Mouse (Mus musculus): ENCODE measurements around the gene Prkca.

Gene Prkca

DNA sequence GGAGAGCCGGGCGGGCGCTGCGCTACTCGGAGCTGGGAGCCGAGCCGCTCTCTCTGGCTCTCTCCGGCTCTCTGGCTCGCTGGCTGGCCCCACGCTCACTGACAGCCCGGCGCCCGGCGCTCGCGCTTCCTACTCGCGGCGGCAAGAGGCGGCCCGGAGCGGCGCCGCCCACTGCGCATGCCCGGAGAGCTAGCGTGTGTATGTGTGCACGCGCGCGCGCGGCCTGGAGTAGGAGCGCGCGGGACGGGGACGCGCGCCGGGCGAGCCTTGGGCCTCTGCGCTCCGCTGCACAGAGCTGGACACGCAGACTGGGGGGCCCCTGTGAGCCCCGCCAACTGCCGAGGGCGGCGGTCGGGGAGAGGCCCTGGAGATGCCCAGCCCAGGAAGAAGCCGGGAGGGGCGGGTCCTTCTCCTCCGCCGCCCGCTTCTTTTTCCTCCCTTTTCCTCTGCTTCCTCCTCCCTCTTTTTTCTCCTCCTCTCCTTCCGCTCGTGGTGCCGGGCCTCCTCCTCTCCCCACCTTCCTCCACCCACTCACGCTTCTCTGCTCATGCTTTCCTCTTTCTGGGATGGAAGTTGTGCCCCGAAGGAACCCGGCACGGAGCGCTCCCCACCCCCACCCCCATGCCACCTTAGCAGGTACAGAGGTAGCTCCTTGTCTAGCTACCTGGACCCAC lies at the start of gene Prkca:
Gene Prkca (minus strand): TSS at position 140 of the 674 bp plus-strand sequence.
- DNase-seq = peak; percentile 97

DNA sequence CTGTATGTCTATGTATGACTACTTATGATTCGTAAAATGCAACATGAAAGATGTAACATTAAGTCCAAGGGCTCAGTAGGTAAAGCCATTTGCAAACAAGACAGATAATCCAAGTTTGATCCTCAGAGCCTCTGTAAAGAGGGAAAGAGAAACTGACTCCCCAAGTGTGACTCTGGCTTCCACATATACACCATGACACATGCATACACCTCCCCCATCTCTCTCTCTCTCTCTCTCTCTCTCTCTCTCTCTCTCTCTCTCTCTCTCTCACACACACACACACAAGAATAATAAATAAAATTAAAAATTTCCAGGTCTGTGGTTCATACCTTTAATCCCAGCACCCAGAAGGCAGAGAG lies 41.9 kb upstream of the Prkca start:
- no peak for DNase-seq

DNA sequence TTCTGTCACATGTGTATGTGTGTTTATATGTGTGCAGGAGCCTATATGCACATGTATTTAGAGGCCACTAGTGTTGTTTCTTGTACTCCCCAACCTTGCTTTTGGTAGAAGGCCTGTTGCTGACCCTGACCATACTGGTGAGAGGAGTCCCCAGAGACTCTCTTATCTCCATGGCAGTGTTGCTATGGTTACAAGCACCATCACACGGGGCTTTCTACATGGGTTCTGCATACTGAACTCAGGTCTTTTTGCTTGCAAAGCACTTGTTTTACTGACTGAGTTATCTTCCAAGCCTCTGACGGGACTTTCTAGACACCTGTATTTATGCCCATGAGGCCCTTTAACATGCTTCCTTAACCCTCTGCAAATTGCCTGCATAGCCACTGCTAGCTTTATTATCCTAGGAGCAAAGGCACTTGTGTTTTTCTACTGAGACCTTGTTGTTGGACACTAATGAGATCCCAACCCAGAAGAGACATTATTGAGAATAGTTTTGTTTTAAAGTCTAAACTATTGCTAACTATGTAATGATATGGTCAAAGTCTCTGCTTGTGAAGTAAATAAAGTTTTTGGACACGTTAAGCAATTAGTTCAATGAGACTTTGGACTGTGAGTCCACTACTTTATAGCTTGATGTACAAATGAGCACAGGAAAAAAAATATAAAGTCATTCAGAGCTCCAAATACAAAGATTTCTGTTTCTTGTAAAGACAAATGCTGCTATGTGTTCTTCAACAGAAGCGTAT lies 41.4 kb upstream of the Prkca start:
- DNase-seq = no peak

- DNase-seq = no peak
Measured at GRCm38 (mm10) chr11:108382664-108383063, 38.9 kb upstream of the Prkca start.

GRCm38 (mm10) chr11:108378363-108378751 lies 34.6 kb upstream of the Prkca start:
- DNase-seq = no peak

- peak; percentile 74 for DNase-seq
Measured at GRCm38 (mm10) chr11:108377680-108378362, 34.1 kb upstream of the Prkca start.

DNA sequence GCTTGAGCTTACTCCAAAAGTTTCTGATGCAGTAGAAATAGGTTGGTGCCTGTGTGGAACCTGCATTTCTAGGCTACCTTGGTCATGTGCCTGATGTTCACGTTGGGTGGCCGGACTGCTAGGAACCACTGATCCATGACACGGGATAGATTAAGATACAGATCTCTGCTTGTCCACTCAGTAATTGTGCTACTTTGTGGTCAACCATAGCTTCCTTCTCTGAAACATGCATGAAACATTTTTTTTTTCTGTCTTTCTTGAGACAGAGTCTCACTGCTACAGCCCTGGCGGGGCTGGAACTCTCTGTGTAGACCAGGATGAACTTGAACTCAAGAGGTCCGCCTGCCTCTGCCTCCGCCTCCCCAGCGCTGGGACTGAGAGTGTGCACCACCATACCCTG lies 33.1 kb upstream of the Prkca start:
- DNase-seq = no peak

GRCm38 (mm10) chr11:108367046-108367445 lies 23.3 kb upstream of the Prkca start:
- no peak for DNase-seq

GRCm38 (mm10) chr11:108365600-108365999 lies 21.9 kb upstream of the Prkca start:
- DNase-seq = no peak

DNA sequence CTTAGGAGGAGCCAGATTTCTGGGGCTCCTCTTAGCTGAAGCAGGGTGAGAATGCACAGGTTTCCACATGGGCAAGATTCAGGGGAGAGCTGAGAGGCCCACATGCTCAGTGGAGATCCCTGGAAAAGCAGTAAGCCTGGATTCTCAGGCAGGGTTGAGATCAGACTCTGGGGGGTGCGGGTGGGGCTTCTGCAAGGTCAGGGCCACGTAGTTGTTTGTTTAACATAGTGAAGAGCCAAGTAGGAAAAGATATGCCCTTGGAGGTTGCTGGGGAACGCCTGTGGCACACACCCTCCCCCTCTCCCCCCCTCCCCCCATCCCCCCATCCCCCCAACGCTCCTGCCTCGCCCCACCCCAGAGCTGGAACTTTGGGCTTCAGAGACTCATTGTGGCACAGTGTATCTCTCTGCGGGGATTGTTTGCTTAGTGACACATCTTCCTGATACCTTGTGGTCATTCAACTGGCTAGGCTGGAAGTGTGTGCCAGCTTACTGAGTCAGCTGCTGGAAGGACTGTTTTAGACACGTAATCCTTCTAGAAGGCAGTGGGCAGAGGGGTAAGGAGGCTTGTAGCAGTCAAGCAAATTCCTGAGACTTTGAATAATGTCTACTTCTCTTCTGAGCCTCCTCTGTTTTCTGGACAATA lies 21.3 kb upstream of the Prkca start:
- DNase-seq = no peak

DNA sequence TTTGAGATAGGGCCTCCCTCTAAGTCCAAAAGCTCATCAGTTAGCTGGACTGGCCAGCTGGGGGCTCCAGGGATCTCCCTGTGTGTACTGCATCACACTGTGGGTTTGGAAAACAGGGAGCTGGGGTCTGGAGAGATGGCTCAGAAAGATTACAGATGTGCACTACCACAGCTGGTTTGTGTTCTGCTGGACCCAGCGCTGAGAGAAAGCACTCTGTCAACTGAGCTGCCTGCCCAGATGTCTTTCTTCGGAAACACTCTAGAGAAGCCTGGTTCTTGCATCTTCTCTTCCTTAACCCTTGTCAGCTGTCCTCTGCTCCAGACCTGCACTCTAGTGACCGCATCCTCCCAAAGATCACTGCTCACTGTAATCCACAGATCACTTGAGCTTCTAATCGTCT lies 20.3 kb upstream of the Prkca start:
- no peak for DNase-seq

DNA sequence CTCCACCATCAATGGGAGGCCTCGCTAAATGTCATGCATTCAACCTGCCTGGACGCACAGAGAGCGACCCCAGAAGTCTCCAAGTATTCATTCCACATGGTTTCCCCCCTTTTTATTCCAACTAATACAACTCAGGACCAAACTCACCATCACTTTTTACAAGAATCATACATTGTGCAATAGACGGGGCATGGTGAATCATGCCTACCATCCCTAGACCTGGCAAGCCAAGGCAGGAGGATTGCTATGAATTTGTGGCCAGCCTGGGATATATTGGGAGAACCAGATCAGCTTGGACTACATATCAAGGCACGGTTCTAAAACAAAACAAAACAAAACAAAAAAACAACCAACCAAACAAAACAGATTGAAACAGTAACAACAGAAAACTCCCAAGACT lies 19.2 kb upstream of the Prkca start:
- no peak for DNase-seq

DNA sequence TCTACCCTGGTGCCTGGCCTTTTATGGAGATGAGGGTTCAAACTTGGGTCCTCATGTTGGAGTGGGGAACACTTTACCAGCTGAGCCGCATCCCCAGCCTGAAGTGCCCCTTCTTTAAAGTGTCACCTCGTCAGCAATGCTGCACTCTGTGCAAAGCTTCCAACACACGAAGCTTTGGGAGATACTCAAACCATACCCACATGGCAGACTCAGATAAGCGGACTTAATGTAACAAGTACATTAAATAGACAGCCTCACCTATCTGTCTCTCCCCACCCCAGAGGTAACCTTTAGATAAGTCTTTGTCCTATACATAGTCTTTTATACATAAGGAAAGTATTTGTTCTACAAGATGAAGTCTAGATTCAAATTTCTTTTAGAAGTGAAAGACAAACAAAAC lies 17.3 kb upstream of the Prkca start:
- DNase-seq = no peak

GRCm38 (mm10) chr11:108358911-108359310 lies 15.2 kb upstream of the Prkca start:
- DNase-seq = no peak

DNA sequence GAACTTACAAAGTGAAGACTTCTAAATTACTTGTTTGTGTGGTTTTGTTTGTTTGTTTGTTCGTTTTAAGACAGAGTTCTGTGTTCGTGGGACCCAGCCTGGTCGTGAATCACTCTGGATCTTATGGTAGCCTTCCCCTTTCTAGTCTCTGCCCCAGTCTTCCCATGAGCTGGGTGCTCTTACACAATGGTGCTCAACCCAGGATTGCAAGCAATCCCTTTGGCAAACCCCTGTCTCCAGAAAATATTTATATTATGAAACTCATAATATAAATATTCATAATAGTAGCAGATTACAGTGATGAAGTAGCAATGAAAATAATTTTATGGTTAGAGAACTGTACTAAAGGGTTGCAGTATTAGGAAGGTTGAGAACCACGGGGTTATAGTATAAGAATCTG lies 12.3 kb upstream of the Prkca start:
- DNase-seq = no peak

GRCm38 (mm10) chr11:108352842-108353388 lies 9.2 kb upstream of the Prkca start:
- no peak for DNase-seq

GRCm38 (mm10) chr11:108350799-108351198 lies 7.1 kb upstream of the Prkca start:
- no peak for DNase-seq

DNA sequence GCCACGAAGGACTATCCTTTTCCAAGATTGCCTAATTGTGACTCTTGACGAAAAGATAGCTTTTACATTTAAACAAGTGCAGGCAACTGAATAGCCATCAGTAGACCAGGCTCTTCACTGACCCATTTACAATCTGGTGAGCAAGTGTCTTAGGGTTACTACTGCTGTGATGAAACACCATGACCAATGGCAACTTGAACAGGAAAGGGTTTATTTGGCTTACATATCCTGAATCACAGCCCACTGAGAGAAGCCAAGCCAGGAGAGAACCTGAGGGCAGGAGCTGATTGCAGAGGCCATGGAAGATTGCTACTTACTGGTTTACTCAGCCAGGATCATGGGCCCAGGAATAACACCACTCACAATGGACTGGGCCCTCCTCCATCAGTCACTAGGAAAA lies 1.6 kb upstream of the Prkca start:
- no peak for DNase-seq

DNA sequence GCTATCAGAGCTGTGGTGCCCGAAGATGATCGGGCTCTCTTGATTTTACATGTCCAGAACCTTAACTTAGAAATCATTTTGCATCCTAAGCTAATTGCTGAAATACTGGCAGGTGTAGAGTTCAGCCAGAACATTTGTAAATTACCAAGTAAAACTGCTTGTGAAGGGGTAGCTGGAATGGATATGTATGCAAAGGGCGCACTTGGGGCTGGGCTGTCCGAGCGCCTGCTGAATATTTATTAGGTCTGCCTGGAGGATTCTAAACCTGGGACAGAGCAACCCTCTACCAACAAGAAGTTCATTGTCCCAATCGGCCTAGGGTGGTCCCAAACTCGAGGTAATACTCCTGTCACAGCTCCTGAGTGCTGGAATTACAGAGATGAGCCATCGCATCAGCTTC lies 1.0 kb upstream of the Prkca start:
- no peak for DNase-seq

DNA sequence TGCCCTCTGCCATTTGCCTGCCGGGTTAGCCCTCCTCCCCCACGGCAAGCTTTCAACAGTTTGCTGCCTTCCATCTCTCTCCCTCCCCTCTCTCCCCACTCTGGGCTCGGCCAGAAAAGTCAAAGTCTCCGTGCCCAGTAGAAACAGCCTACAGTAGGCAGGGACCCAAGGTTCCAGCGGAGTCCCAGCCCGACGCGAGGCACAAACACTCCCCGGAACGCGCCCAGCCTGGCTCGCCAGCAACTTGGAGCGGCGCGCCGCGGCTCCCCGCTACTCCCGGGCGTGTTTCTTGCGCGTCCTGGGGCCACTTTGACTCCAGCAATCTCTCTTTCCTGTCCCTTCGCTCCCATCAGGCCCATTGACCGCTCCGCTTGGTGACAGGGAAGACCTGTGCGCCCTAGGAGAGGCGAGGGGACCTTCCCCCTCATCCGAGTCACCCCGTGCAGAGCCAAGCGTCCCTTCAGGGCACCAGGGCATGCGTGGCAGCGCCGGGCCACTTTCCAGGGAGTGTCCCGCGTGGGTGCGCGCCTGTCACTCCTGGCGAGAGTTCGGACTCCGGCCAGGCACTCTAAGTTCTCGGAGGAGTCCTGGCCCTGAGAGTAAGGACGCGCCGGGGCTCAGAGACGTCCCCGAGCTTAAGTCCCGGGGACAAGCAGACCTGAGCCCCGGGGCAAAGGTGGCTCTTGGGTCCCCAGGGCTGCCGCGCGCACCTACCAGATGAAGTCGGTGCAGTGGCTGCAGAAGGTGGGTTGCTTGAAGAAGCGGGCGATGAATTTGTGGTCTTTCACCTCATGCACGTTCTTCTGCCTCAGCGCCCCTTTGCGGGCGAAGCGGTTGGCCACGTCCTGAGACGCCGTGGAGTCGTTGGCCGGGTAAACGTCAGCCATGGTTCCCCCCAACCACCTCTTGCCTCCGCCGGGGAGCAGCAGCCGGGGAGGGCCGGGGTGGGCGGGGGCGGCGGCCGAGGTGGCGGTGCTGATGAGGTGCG lies 653 bp downstream of the Prkca start, which contains the start of gene Apoh:
Gene Apoh (plus strand): TSS at position 574 of the 988 bp plus-strand sequence.
- DNase-seq = peak; percentile 31

- no peak for DNase-seq
Measured at GRCm38 (mm10) chr11:108341783-108342182, 1.9 kb downstream of the Prkca start.

DNA sequence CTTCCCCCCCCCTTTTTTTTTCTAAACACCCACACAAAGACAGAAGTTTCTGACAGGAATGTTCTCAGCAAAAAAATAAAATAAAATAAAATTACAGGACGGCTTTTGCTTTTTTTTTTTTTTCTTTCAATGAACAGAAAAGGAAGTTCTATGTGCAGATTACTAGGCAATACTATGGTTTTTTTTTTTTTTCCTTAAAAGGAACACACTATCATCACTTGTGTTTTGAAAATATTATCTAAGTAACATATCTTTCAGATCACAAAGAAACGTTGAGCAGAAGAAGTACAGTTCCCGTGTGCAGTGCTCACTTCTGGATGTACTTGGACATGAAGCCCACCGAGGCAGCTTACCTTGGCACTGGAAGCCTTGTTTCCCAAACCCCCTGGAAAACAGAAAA lies 3.4 kb downstream of the Prkca start:
- no peak for DNase-seq
